Mouse (Mus musculus) A20 (cell line): ENCODE results near the gene Zdhhc4.

Experiments
- DNase-seq: peaks from one replicate; pipeline ENCODE4 v3.0.0-alpha.2; 2011; ENCODE audit warnings: low read depth, low spot score

The Zdhhc4 gene

GRCm38 (mm10) chr5:143275761-143276160 lies 53.3 kb downstream of the Zdhhc4 start:
- DNase-seq = no peak

- no peak for DNase-seq
These were observed 56.3 kb downstream of the Zdhhc4 start for GRCm38 (mm10) chr5:143272540-143273330.

GRCm38 (mm10) chr5:143272108-143272507 lies 56.9 kb downstream of the Zdhhc4 start:
- DNase-seq = no peak

GRCm38 (mm10) chr5:143271642-143272041 lies 57.4 kb downstream of the Zdhhc4 start:
- no peak for DNase-seq

GRCm38 (mm10) chr5:143270151-143270519 lies 58.9 kb downstream of the Zdhhc4 start:
- DNase-seq = no peak

GRCm38 (mm10) chr5:143269363-143270150 lies 59.5 kb downstream of the Zdhhc4 start, which contains the start of gene Zfp316:
Gene Zfp316 (minus strand): TSS chr5:143270022.
- peak; percentile 76 for DNase-seq

GRCm38 (mm10) chr5:143268985-143269362 lies 60.1 kb downstream of the Zdhhc4 start:
- DNase-seq = no peak

- DNase-seq = no peak
These were observed 62.3 kb downstream of the Zdhhc4 start for GRCm38 (mm10) chr5:143266794-143267193.
